Mouse (Mus musculus) embryo, embryonic 10.5 days (tissue): ENCODE measurements around the gene Prph.
"Not testable (repeated sequence)": the region's sequence is repeated elsewhere in the genome, so short reads cannot be mapped to it uniquely, and the experiment has no call there.

Experiments used
- DNase-seq: peaks from one replicate; pipeline ENCODE4 v3.0.0-alpha.2; 2015; ENCODE audit warnings: low spot score

The Prph gene

DNA sequence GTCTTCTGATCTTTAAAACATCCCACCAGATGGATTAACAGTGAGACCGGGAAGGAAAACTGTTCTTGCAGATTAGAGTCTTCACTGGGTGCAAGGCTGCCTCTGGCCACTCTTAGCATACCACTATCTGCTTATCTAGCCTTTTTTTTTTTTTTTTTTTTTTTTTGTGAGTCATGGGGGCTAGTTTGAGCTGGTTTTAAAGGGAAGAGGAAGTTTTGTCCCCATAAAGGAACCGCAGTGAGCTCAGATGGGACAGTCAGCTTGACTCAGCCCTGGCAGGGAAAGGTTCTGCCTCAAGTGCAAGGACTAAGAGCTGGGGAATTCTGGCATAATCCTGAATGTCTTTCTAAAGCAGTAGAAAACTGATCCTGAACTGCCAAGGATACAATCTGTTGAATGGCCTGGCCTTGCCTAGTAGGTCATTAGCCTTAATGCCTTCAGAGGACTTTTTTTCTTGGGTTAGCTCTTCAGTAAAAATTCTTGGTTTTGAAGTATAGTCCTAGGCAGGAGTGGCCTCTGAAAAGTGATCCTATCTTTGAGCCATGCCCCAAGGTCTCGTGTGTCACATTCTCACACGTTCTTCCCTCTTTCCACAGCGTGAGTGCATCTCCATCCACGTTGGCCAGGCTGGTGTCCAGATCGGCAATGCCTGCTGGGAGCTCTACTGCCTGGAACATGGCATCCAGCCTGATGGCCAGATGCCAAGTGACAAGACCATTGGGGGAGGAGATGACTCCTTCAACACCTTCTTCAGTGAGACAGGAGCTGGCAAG lies 21.3 kb upstream of the Prph start:
- no peak for DNase-seq

DNA sequence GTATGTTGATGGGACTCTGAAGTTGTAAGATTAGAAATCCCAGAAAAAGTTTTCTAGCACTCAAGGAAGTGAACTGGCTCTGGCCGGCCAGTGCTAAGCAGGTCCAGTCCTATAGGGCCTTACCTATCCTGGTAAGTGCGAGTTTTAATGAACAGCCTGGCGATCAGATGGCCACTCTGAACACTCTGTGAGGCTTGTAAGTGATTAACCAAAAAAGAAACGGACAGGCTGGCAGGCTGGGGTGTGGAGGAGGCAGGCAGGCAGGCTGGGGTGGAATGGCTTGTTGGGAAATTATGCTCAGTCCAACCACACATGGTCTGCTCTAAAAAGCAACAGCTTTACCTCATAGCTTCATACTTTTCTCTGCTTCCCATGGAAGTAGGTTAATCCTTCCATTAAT lies 19.5 kb upstream of the Prph start:
- no peak for DNase-seq

DNA sequence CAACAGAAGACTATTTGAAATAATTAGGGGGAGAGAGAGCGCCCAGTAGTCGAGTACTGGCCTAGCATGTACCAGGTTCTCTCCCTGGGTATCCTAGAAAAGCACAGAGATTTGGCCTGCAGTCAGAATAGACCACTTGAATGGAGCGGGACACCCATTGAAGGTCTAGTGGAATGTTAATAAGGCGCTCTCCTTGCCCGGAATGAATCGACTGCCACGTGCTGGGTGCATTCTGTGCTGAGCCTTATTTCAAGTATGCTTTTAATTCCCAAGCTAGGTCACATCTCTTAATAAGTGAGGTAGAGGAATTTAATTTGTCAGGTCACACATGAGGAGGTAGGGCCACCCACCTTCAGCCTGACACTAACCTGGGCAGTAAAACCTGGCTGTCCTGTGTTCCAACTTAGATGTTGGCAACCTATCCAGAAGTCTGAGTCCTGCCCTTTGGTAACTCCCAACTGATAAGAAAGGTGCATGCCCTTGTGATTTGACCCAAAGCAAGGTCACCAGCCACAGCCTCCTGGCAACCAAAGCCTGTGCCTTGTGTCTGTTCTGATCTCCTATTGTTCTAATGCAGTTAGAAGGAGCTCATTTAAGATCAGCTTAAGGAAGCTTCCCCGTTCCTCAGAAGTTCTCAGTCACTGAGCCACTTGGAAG lies 18.6 kb upstream of the Prph start:
- DNase-seq: no peak

DNA sequence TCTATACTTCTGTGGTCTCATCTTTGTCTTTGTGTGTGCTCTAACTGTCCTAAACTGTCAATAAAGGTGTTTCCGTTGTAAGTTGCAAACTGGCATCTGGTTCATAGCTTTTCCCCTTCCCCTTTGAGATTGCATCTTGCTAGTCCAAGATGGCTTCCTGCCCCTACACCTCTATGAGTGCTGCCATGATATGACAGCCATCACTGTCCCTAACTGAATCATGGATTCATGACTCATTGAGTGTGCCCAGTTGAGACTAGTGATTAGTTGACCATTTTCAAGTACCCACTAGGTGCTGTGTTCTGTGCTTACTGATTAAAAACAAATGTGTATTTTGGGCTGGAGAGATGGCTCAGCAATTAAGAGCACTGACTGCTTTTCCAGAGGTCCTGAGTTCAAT lies 16.9 kb upstream of the Prph start:
- no peak for DNase-seq

DNA sequence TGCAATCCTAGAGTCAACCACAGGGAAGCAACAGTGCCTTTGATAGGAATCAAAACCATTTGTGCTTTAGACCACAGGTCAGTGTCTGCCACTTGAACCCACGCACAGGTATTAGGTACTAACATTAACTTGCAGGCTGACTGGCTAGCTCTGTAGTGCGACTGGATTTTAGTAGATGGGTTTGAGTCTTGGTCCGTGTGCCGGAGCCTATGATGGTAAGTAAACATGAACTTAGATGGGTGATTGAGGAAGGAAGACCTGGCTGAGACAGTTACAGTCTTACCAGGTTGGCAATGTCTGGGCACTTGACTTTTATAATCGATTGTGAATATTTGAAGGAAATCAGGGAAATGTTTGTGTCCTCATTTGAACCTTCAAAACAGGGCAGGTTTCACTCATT lies 16.2 kb upstream of the Prph start:
- no peak for DNase-seq

DNA sequence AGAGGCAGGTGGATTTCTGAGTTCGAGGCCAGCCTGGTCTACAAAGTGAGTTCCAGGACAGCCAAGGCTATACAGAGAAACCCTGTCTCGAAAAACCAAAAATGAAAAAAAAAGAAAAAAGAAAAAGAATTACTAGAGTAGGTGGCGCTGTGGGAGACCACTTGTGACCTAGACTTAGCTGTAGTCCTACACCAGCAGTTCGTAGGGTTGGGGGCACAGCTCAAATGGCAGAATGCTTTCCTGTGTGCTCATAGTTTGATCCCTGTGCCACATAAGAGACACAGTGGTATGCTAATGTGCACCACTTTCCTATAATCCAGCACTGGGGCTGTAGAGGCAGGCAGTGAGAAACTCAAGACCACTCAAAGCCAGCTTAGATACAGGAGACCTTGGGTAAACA lies 15.7 kb upstream of the Prph start:
- DNase-seq: no peak

DNA sequence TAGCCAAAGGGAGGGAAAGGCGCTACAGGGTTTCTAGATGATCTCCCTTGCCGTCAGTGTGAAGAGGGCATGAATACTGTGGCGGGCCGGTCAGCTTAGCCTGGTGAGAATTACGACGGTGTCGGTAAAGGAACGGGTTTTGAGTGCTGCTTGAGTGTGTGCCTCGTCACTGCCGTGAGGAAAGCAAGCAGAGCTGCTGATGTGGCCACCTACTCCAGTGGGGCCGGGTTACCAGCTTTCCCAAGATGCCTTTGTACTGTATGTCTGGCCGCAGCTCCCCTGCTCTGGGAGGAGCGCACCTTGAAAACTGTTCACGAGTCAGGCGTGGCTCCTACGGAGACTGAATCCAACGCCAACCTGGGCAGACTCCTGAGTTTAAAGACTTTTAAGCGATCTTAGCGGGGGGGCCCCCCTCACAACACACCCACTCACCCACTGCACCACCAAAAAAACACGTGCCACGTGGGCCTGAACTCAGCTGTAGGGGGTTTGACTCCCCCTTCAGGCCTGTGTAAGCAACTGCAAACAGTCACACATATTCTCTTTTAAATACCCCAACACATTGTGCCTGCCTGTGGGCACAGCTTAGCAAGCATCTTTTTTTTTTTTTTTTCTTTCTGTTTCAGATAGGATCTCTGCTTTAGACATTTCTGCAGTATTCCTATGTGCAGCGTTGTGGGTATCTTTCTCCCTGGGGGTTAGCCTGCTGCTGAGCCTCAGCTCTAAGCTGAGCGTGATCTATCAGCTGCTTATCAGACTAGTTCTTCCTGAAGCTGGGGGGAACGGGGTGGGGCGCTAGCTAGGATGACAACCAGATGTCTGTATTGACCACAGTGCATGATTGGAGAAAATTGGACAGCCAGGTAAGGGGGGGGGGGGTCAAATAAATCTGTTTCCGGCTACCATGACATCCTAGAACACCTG lies 14.7 kb upstream of the Prph start:
- no peak for DNase-seq

DNA sequence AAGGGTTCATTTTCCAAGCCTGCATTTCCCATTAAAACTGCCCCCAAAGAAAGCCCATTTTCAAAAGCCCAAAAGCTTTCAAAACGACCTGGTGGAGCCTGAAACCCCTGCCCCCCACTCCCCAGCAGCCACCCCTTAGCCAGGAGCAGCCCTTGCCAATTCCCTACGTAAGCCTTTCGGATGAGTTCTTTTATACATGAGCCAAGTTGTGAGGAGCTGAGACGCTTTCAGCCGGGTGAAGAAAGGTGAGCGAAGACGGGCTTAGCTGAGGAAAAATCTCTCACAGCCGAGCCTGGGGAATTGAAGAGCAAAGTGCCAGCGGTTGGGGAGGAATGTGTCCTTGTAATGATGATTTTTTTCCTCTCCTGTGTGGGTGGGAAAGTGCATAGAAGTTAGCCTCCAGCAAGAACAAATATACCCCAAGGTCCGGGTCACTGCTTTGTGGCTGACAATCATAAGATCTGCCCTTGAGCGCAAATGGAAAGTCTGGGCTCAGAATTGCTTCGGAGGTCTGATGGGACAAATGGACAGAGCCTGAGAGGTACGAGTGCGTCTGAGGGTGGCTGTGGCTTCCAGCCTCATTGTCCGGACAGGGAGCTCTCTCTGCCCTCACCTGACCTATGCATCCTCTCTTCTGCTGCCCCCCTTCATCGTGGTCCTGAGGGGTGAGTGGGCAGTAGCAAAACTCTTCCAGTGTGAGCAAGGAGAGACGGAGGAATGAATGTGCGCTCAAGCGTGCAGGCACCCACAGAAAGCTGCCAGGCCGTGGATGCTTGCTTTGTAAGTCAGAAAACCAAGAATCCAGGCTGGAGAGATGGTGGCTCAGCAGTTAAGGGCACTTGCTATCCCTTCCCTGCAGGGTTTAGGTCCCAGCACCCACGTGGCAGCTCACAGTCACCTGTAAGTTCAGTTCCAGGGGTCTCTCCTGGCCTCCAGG lies 13.8 kb upstream of the Prph start:
- no peak for DNase-seq

DNA sequence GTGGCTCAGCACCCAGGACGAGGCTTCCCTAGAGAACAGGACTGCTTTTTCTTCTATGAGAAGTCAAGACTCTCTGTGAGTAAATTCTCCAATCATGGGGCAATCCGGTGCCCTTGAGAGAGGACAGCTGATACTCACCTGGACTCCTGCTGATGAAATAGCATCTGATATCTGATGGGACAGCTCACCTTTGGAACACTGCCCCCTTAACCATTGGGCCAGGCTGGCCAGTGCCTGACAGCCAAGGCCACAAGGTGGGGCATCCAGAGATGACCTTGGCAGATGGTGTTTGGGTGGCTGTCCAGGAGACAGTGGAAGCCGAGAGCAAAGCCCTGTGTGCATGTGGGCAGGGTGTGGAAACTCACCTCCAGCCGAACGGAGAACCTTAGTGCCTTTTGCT lies 12.6 kb upstream of the Prph start:
- DNase-seq: no peak

DNA sequence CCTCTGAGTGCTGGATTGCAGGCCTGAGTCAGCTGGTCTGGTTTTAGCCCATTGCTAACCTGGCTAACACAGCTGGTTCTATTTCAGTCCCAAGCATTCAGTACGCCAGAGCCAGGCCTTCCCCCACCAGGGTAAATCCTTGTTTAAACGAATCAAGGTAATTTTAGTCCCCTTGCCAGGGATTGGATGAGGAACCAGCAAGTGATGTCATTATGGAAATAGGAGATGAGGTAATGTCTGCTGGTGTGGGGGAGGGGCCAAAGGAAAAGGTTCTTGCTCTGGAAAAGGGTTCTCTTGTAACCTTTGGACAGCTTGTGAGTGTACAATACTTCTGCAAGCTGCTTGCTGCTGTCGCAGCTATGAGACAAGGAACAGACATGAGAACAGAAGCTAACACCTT lies 10.1 kb upstream of the Prph start:
- DNase-seq: peak; percentile 49

DNA sequence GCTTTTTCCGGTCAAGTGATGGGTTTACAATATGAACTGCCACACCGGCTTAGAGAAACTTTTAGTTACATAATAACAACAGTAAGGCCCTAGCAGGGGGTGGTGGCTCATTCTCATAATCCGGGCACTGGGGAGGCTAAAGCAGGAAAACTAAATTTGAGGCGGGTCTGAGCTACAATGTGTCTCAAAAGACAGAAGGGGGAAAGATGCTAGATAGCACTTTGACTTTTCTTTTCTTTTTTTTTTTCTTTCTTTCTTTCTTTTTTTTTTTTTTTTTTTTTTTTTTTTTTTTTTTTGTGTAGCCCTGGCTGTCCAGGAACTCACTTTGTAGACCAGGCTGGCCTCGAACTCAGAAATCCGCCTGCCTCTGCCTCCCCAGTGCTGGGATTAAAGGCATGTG lies 9.2 kb upstream of the Prph start:
- not testable (repeated sequence) for DNase-seq

DNA sequence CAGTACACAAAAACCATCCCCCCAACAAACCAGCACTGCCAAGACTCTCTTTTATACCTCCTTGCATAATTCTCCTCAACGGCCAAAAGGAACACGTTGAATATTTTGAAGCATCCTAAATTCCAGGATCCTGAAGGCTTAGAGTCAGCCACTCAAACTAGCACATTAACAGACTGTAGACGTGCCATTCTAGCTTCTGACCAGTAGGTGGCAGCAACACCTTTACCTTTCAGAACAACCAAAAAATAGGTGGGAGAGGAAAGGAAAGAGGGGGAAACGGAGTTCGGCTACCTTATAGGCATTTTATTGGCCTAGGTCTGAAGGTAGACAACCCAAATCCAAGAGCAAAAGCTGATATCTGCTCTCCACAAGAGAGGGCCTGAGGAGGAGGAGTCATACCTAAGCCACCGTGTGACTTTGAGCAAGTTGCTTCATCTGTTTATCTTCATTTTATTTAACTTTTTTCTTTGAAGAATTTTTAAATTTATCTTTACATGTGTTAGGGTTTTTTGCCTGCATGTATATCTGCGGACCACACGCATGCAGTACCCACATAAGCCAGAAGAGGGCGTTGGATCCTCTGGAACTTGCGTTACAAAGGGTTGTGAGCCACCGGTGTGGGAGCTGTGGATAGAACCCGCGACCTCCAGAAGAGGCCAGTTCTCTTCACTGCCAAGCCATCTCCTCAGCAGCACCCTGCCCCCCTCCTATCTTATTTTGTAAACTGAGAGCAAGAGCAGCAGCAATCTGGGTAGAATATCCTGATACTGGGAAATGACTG lies 5.3 kb upstream of the Prph start:
- peak; percentile 89 for DNase-seq

DNA sequence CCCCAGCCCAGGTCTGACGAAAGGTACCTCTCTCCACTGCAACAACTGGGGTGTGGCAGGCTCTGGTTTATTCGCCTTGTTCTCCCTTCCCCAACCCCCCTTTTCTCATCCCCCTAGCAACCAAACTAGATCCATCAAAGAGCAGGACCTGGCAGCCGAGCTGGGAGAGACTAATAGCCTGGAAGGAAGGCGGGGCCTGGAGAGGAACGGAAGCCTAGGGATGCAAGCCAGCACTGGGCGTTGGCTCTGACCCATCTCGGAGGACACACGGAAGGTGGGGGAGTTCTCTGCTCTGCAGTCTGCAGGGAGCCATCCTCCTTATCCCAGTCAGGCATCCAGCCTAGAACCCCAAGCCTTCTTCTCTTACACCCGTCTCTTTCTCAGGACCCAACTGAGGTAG lies 1.6 kb upstream of the Prph start:
- peak; percentile 46 for DNase-seq

DNA sequence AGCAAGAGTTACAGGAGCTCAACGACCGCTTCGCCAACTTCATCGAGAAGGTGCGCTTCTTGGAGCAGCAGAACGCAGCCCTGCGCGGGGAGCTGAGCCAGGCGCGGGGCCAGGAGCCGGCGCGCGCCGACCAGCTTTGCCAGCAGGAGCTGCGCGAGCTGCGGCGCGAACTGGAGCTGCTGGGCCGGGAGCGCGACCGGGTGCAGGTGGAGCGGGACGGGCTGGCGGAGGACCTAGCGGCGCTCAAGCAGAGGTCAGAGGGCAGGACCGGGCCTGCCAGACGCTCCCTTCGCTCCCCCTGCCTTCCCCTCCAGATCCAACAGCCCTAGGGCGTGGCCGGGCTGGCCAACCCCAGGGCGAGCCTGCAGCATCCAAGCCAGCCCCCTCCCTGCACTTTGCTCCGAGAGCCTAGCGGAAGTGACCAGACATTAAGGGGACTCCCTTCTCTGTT lies 562 bp downstream of the Prph start:
- peak; percentile 61 for DNase-seq

DNA sequence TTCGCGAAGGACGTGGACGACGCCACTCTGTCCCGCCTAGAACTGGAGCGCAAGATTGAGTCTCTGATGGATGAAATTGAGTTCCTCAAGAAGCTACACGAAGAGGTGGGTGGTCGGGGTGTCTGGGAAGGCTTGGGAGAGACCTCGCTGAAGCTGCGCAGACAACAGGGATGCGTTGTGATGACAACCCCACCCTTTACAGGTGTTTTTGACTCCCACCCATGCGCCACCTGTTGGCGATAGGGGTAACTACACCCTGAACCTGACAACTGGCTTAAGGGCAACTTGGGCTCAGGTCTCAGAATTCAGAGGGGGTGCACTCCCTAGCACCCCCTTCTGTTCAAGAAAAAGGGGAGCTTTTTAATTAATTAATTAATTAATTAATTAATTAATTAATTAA lies 1.4 kb downstream of the Prph start:
- DNase-seq: peak; percentile 71

DNA sequence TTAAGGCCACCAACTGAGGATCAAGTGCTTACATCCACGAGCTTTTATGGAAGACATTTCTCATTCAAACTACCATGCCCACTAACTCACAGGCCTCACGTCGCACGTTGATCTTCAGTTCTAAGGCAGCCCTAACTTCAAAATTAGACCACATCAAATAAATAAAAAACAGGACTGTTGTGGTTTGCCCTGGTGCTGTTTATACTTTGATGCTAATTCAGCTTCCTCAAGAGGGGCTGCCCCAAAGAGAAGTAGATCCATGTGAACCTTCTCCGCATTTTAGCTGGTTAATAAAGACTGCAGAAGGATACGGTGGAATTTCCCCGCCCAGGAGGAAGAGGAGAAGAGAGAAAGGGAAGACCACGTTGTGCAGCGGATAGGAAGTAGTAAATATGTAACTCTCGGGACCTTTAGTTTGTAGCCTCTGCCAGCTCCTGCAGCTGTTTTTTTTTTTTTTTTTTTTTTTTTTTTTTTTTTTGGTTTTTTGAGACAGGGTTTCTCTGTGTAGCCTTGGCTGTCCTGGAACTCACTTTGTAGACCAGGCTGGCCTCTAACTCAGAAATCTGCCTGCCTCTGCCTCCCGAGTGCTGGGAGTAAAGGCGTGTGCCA lies 10.7 kb downstream of the Prph start:
- no peak for DNase-seq

DNA sequence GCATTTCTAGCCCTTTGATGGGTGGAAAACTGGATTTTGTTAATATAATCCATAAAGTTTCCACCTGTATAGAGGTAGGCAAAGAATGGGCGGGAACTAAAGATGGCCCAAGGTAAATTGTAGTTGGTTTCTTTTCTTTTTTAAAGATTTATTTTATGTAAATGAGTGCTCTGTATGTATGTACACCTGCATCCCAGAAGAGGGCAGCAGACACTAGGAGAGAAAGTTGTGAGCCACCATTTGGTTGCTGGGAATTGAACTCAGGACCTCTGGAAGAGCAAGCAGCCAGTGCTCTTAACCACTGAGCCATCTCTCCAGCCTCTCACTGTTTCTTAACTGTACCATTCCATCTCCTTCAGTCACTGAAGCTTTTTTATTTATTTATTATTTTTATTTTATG lies 17.0 kb downstream of the Prph start:
- no peak for DNase-seq

DNA sequence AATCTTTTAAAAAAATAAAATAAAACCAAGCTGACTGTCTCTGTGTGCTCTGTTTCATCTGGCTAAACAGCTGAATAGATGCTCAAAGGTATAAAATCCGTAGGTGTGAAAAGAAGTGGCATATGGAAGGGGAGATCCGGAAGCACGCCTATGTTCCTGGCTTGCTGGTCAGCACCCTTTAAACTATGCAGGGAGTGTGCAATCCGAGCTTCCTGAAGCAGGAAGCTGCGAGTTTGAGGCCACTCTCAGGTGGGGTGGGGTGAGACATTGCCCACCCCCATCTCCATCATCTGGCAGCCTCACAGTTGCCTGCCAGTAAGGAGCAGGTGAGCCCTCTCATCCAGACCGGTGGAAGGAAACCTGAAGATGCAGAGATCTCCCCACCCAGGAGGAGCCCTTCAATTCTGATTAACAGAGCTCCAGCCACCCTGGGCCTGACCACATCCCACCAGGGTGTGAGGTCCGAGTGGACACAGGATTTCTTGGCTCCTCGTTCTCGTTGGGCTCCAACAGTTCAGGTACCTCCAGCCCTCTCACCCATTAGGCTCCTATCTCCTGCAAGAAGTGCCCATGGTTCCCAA lies 19.1 kb downstream of the Prph start, which contains the start of gene Troap:
Gene Troap (plus strand): TSS at position 557 of the 581 bp plus-strand sequence.
- DNase-seq: no peak

DNA sequence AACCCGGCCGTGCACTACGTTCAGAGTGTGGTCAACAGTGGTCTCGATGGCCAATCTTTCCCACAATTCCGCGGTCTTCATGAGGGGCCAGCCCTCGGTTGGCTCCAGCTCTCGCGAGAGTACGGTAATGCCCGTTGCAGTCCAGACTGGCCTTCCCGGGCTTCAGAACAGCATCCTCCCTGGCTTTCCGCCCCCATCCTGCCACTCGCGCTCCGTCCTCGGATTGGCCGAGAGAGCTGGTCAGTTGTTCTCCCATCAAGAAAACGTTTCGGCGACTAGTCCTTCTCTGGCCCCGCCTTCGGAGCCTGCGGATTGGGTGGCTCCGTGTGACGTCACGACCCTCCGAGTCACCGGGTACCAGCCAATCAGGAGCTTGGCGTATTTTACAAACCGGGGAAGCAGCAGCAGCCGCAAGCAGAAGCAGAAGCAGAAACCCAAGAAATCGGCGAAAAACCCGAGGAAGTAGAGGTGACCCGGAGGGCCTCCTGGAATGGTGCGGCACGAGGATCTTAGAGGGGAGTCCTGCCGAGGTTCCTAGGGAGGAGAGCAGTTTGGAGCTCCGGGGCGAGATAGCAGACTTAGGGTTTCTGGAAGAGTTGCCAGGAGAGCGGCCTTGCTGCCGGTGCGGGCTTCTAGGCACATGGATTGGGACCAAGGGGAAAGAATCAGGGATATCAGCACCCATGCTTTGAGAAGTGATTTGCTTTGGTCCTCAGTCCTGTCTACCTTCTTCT lies 19.8 kb downstream of the Prph start:
- peak; percentile 99 for DNase-seq
